Mouse (Mus musculus) layer of hippocampus, postnatal 14 days (tissue): ENCODE measurements around the gene Wdpcp. TPM values are rescaled to one million over a fixed set of nuclear protein-coding genes. Genes with fewer than 3 reads are reported as not detected.
A peak's percentile ranks its signal among the peaks of the same experiment; 100 is the strongest.

Experiments used
- DNase-seq, 2 experiments: peaks; one replicate each; pipeline ENCODE4 v3.0.0; 2021 to 2022; ENCODE audit warnings: low spot score in 2 of 2, mixed read lengths in 1 of 2
- microRNA-seq, 2 experiments: library from miRNA; unstranded; fragments of <30 nt; microRNA quantifications; one replicate each; pipeline ENCODE4 v1.2.0; 2021
- total RNA-seq, 2 experiments: library from RNA; stranded (reverse); gene quantifications; 2 replicates each; pipeline ENCODE4 v1.2.3; 2021

The Wdpcp gene
- total RNA-seq, 2 experiments from 2014 or later, result 12.0 to 12.3 TPM

DNA sequence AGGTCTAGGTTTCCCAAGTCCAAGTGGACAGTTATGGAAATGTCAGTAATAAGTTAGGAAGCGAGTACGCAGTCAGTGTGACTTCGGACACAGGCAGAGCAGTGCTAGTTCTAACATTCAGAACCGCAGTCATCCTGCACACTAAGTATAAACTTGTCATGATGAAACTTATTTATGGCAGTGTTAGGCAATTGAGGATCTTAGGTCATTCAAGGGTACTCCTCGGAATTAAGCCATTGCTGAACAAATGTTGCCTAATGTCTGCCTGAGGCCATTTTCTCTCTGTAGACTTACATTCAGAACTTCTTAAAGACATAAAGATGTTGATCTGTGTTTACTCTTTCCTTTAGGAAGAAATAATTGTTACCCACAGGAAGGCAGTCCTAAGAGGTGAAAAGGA, 157.0 kb downstream of the Wdpcp start:
- no peak for DNase-seq

DNA sequence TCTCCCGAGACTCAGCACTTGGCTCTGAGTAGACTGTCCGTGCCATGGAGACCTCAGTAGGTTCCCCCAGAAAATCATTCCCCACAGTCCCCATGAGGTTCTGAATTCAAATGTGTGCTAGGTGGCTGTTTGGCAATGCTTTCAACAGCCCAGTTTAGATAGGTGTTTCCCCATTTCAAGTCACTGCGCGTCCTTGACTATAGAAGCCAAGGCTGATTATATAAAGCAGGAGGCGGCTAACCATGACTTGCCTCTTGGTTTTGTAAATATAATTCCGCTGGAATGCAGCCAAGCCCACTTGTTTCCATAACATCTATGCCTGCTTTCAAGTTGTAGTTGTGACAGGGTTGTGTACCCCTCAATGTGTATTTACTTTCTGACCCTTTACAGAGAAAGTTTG, 157.9 kb downstream of the Wdpcp start:
- DNase-seq, result no peak

DNA sequence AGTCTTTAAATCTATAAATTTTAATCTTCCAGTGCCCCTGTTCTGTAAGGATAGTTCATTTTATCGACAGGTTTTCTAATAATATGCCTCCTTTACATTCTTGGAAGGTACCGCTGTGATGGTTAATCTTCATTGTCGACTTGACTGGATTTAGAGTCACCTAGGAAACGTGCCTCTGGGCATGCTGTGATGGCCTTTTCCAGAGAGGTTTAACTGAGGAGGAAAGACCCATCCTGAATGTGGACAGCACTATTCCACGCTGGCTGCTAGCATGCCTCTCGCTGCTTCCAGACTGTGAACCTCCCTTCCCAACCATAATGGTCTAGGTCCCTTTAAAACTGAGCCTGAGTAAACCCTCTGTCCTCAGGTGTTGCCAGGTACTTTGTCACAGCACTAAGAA, 163.2 kb downstream of the Wdpcp start:
- no peak for DNase-seq

DNA sequence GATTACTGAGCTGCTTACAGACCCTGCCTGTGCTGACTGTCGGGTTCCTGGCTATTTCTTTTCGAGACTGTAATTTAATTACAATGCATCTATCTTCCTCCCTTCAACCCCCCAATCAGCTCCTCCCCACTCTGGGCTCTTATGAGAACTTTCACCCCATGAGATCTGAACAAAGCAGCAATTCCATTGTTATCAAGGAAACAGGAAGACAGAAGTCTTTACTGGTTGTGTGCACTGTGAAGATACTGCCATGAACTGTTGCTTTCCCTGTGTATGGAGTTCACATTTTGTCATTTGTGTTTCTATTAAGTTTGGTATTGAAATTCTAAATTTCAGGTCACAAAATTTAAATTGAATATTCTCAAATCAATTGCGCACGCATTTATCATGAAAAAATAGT, 177.5 kb downstream of the Wdpcp start:
- no peak for DNase-seq

DNA sequence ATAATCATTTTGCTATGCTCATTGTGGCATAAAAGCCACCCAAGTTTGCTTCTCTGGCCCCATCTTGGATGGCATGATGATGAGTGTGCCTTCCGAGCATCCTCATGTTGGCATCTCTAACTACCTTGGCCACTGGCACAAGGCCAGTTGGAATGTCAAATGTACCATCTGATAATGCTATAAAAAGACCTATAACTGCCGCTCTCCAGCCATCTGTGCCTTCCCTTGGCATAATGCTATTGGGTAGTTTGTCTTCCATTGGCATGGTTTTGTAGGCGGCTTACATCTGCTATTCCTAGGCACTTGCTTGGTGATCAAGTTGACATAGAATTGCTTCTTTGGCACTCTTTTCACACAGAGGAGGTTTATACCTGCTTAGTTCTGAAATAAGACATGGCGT, 191.2 kb downstream of the Wdpcp start:
- peak; percentile 22 to 50 for DNase-seq

DNA sequence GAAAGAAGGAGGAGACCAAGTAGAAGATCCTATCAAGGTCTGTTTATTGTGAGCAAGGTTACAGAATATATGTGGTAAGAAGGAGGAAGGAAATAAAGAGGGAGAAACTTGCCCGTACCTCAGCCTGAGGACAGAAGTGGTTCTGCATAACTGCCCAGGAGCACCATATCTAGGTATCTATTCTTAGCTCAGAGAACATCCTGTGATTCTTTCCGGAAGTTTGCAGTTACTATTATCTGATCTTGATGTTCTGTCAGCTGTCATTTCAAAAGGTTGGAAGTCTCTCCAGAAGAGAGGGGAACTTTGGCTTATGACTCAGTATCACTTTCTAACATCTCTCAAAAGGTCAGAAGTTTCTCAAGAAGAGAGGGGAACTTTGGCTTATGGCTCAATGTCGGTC, 216.8 kb downstream of the Wdpcp start:
- DNase-seq, result no peak

DNA sequence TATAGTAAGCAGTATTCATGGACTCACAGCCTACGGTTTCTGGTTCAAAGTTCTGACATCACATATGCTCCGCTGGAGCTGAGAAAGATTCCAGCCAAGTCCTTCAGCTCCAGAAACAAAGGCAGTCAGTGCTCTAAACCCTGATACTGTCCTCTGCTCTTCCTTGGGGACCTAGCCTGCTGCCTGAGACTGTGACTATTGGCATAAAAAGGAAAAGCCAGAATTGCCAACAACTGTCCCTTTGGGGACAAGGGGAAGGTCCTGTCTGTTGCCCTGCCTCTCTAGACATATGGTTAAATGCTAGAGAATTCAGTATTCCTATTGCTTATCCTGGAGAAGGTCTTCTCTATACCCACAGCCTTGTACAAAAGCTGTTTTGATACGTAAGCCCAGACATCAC, 252.9 kb downstream of the Wdpcp start:
- DNase-seq, result no peak

DNA sequence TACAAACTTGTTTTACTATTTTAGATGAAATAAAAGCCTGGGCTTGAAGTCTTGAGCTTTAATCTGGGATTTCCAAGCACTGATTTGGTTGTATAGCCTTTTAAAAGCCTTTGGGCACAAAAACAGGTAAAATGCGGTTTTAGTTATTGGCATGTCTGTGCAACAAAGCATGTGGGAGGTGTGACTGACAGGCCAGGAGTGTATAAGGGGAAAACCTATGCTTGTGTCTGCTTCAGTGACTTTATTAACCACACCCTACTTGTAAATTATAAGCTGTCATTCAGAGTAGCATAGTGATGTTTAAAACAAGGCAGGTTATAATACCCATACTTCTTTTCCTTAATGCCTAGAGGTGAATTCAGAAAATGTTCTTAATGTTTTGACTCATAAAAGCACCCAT, 254.5 kb downstream of the Wdpcp start:
- DNase-seq, result no peak

DNA sequence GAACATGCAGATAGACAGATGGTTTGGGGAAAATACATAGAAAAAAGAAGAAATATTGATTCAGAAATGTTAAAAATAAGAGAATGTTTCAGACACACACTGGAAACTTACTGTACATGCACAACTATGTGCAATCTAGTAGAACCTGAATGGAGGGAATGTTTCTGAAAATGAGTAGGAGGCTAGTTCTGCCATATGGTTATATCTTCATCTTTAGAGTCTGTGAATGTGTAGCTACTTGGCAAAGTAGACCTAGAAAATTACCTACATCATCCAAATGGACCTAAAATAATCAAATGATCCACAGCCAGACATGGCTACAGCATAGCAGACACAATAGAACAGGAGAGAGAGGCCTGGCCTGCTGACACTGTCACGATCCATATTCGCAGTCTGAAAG, 275.0 kb downstream of the Wdpcp start:
- DNase-seq, result no peak

DNA sequence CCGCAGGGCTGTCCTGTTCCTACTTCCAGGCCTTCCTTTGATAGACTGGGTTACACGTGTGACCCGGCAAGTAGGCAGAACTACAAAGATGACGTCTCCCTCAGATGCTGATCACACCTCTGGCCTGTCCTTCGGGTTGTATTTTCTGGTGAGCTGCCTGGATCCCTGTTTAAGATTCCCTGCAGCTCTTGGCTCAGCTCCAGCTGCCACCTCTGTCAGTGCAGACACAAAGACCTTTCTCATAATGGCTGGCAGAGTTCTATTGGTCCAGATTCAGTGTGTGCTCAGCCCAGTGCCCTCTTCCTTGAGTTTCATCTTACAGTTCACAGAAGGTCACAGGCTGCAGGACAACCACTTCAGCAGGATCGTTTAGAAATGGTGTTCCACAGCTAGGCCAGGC, 292.0 kb downstream of the Wdpcp start:
- peak in 1 of 2 experiments; percentile 6 for DNase-seq

DNA sequence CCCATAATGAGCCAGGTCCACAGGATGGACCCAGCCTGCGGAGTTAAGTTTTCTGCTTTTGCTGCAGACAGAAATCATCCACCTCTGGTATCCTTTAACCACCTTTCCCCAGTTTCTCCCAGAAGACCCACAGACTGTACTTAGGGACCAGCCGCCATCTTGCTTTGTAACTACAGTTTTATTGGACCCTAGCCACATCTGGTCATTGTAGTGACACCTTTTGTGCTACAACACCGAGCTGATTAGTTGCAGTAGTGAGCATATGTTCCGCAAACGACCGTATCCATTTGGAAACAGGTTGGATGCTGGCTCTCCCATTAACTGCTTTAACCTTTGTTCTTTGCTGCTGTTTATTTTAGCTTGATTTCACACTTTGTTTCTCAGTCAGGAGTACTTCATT, 292.5 kb downstream of the Wdpcp start:
- DNase-seq, result no peak

DNA sequence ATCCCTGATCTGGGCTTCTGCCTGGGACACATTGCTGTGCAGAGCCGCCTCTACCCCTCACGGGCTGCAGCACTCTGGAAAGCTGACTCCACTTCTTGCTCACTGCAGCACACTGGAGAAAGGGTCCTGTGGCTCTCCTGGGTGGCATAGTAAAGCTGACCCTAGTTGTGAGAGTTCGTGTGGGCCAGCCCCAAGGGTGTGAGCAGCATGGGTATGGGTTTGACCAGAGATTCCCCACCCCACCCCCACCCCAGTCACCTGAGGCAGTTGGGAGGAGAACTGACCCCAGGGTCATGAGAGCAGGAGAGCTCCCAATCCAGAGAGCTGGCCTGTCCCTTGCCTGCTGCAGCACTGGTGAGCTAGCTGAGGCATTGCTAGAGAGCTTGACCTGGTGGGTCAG, 296.6 kb downstream of the Wdpcp start:
- DNase-seq, result no peak

DNA sequence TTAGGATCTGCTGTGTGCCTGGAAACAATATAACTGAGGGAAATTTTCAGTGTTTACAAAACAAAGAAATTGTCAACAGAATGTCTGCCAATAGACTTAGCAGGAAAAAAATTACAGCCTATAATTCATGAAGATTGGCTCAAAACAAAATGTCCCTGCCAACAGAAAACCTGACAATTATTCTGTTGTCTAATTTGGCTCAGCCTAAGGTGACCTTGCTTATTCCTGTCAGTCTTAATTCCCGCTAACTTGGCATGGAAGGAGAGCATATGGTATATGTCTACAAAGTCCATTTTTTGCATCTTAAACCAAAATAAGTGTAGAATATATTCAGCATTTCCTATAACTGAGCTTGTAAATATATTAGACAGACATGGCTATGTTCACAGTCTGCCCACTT, 298.8 kb downstream of the Wdpcp start:
- DNase-seq, result no peak

DNA sequence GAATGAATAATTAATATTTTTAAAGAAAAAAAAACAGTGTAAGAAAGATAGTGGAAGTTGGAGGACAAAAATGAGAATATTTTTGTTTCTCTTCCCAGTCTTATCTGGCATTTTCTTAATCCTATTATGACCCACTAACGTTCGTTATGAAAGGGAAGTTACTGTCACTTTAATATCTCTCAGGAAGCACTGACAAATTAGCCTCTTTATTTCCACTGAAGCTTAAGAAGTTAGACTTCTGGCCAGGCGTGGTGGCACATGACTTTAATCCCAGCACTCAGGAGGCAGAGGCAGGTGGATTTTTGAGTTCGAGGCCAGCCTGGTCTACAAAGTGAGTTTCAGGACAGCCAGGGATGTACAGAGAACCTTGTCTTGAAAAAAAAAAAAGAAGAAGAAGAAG, 299.7 kb downstream of the Wdpcp start:
- no peak for DNase-seq

DNA sequence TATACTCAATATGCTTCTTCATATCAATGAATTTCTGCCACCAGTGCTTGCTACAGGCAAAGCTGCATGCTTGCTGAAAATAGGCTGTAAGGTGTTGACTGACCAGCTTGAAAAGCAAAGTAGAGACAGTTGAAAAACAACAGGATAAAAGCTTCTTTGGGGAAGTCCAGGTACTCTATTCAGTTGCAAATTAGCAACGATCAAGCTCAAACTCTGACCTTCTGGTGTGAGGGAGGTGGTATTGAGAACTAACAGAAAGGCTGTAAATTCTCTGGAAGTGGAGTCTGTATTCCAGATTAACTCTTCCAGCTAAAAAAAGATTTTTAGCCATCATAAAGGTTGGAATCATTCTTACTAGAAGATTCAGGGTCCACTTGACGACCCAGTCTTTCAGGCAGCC, 303.0 kb downstream of the Wdpcp start:
- no peak for DNase-seq

DNA sequence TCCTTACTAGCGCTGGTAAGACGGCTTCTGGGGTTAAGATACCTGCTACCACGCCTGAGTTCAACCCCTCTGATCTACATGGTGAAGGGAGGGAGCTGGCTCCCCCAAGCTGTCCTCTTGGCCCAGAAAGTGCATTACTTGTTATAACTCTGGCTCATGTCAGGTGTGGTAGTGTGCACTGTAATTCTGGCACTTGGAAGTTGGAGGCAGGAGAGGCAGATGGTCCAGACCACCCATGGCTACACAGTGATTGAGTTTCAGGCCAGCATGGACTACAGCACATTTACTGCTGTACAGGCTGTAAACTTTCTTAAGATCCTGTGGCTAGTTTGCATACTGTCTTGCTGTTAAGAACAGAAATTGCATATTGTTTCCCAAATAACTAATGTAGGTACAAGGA, 322.7 kb downstream of the Wdpcp start:
- no peak for DNase-seq

DNA sequence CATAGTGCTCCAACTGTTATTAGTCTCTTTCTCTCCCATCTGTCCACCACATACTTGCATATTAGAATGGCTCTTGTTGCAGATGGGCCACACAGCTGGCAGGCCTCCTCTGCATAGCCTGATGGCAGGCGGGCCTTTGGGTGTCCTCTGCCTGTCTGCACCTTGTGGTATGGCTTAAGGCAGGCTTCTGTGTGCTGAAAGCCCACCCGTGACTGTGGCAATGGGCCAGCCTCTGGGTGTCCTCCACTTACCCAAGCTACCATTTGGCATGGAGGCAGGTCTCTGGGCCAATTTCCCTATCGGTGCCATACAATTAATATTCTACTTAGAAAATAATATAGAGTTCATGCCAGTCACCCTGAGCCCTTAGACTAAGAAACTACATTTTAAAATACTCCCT, 350.5 kb downstream of the Wdpcp start:
- peak; percentile 2 for DNase-seq

Small RNAs within 50 kb of the gene (microRNA-seq; reads per million reads assigned to microRNA genes)
- gene Gm22990, result 0 reads per million in 2 experiments

Other genes with a start within 250 kb of the Wdpcp start
- gene Ugp2, start 201.0 kb upstream of the Wdpcp start, total RNA-seq, result 10 to 100 TPM; 63.4 to 75.9 TPM
- gene Mdh1, start 132 bp downstream of the Wdpcp start, total RNA-seq, result 100 to 1,000 TPM; 679 to 693 TPM